Mouse (Mus musculus) heart, postnatal 4 days (tissue): ENCODE measurements around the gene Sgms2. TPM values are rescaled to one million over a fixed set of nuclear protein-coding genes. Genes with fewer than 3 reads are reported as not detected.

Experiments
- DNase-seq: peaks from one replicate; pipeline ENCODE4 v3.0.0; 2021
- total RNA-seq, 2 experiments: library from RNA; stranded (reverse); gene quantifications; 2 replicates each; pipeline ENCODE4 v1.2.3; 2021

Gene Sgms2
- total RNA-seq, 2 experiments from 2014 or later: 6.3 to 6.9 TPM

- no peak for DNase-seq
Observed at GRCm38 (mm10) chr3:131303320-131303714, 187.9 kb downstream of the Sgms2 start.

- peak; percentile 91 for DNase-seq
Observed at GRCm38 (mm10) chr3:131302452-131303319, 188.5 kb downstream of the Sgms2 start, which contains the start of gene Cyp2u1. Cyp2u1 (minus strand) TSS chr3:131303227.

- DNase-seq: no peak
Observed at GRCm38 (mm10) chr3:131299908-131300307, 191.3 kb downstream of the Sgms2 start.

- DNase-seq: peak; percentile 17
Observed at GRCm38 (mm10) chr3:131299078-131299477, 192.1 kb downstream of the Sgms2 start.

- no peak for DNase-seq
Observed at GRCm38 (mm10) chr3:131296893-131297292, 194.3 kb downstream of the Sgms2 start.

- peak; percentile 68 for DNase-seq
Observed at GRCm38 (mm10) chr3:131295513-131296200, 195.6 kb downstream of the Sgms2 start.

- no peak for DNase-seq
Observed at GRCm38 (mm10) chr3:131294503-131294902, 196.7 kb downstream of the Sgms2 start.

GRCm38 (mm10) chr3:131292959-131293358 is 198.3 kb downstream of the Sgms2 start:
- no peak for DNase-seq

- no peak for DNase-seq
Observed at GRCm38 (mm10) chr3:131292349-131292748, 198.9 kb downstream of the Sgms2 start.

GRCm38 (mm10) chr3:131291890-131292289 is 199.3 kb downstream of the Sgms2 start:
- no peak for DNase-seq

GRCm38 (mm10) chr3:131274151-131274550 is 217.1 kb downstream of the Sgms2 start:
- DNase-seq: no peak

- DNase-seq: no peak
Observed at GRCm38 (mm10) chr3:131272374-131273100, 218.7 kb downstream of the Sgms2 start.

GRCm38 (mm10) chr3:131271559-131272373 is 219.4 kb downstream of the Sgms2 start, which contains the start of gene Hadh:
Hadh (minus strand) TSS chr3:131272101.
- peak; percentile 90 for DNase-seq

GRCm38 (mm10) chr3:131271157-131271556 is 220.1 kb downstream of the Sgms2 start:
- DNase-seq: peak; percentile 74

- no peak for DNase-seq
Observed at GRCm38 (mm10) chr3:131270381-131270780, 220.8 kb downstream of the Sgms2 start.

Other genes starting within 250 kb of the Sgms2 start
- gene Hadh, start 219.3 kb downstream of the Sgms2 start, total RNA-seq: 100 to 1,000 TPM; 416 to 432 TPM
- gene Cyp2u1, start 188.2 kb downstream of the Sgms2 start, total RNA-seq: 10 to 100 TPM; 23.9 to 25.0 TPM
- 10 to 100 TPM; 33.1 to 33.2 TPM for gene Papss1, start 73.4 kb upstream of the Sgms2 start, total RNA-seq